Mouse (Mus musculus) embryonic fibroblast, embryonic 13.5 days (primary cell): ENCODE data around the gene Mphosph9.

Experiments used
- CTCF ChIP-seq: IDR thresholded peaks from 2 replicates; pipeline ENCODE4 v1.5.1; 2011; ENCODE audit warnings: mild to moderate bottlenecking, control low read depth, low read length, moderate library complexity, borderline replicate concordance; ENCODE audit not compliant: insufficient read depth
- POLR2A ChIP-seq: IDR thresholded peaks from 2 replicates; pipeline ENCODE4 v1.6.1; 2011; ENCODE audit warnings: low read depth, mild to moderate bottlenecking, control low read depth, low read length, moderate library complexity

GRCm38 (mm10) chr5:124204127-124204794, 123.5 kb downstream of the Mphosph9 start:
- TF ChIP-seq CTCF (no peak), POLR2A (no peak)
